In genomic region chr4:114339793-114340192, GRCm38 (mm10) we compare ENCODE assay signal across 21 mouse cellular contexts.
DNase-seq lines count a peak whose midpoint lies in the region; ATAC-seq and TF ChIP-seq lines count a peak whose summit lies in the region.
"Had no signal": no experiment of that assay in that cellular context is flagged by ENCODE, and none has a peak within 500 bp of the region (broad histone marks: within the 10 kb centered on the region; RNA-seq: fewer than 3 reads in every experiment).

No protein-coding gene starts in this region.

- no peak overlapping the region for H3K27ac ChIP-seq in kidney, embryonic 14.5 days (ENCODE audit: low read depth, low read length)
- H3K27ac ChIP-seq in lung, postnatal 0 days (ENCODE audit: low read length), result no peak overlapping the region
- no peak overlapping the region for H3K27ac ChIP-seq in hindbrain, embryonic 13.5 days
- H3K27ac ChIP-seq: heart, adult 2 months; hindbrain, embryonic 15.5 days; liver, embryonic 13.5 days; stomach, embryonic 15.5 days had no signal

- TF ChIP-seq EP300 in lung, postnatal 0 days (IDR thresholded peaks at IDR 0.05), result no peak

- no peaks in the 10 kb centered on the region for H3K36me3 ChIP-seq in kidney, embryonic 14.5 days (ENCODE audit: control insufficient read depth, insufficient read depth, low read length)
- no peaks in the 10 kb centered on the region for H3K36me3 ChIP-seq in lung, postnatal 0 days (ENCODE audit: insufficient read depth, low read length)
- no peaks in the 10 kb centered on the region for H3K36me3 ChIP-seq in hindbrain, embryonic 13.5 days
- H3K36me3 ChIP-seq: hindbrain, embryonic 15.5 days; liver, embryonic 13.5 days; stomach, embryonic 15.5 days had no signal

- peak; percentile 67; the same call in 1 of the 2 replicates for ATAC-seq in kidney, embryonic 14.5 days (ENCODE audit: low FRiP score, low TSS enrichment)
- ATAC-seq in lung, postnatal 0 days, result peak; percentile 47; the same call in 1 of the 2 replicates
- no peak for ATAC-seq in hindbrain, embryonic 13.5 days (ENCODE audit: low FRiP score)
- ATAC-seq: forebrain, embryonic 14.5 days; intestine, postnatal 0 days had no signal

- peak; percentile 13 to 17 for DNase-seq in right cerebral cortex, adult 2 months (ENCODE audit: low spot score in 2 of 2)
- no peak for DNase-seq in right cerebral cortex, postnatal 14 days
- peak; percentile 46 for DNase-seq in lung, postnatal 0 days (ENCODE audit: low spot score)
- DNase-seq in cerebellum, postnatal 4 days (ENCODE audit: low spot score in 2 of 2), result no peak
- no peak for DNase-seq in thymus, adult 18-20 months
- DNase-seq: adrenal gland, adult 8-10 months; cerebellum, adult 8-10 months; heart, adult 2 months; heart, postnatal 10 days; layer of hippocampus, postnatal 36 days; left cerebral cortex, postnatal 4 days; liver, embryonic 13.5 days; spleen, adult 18-20 months; thymus, postnatal 14 days had no signal

- TF ChIP-seq CTCF in lung, postnatal 0 days (IDR thresholded peaks at IDR 0.05), result no peak

- H3K9me3 ChIP-seq in kidney, embryonic 14.5 days (ENCODE audit: control insufficient read depth, low read length), result no peaks in the 10 kb centered on the region
- H3K9me3 ChIP-seq in lung, postnatal 0 days (ENCODE audit: low read length), result no peaks in the 10 kb centered on the region
- no peaks in the 10 kb centered on the region for H3K9me3 ChIP-seq in hindbrain, embryonic 13.5 days
- H3K9me3 ChIP-seq: hindbrain, embryonic 15.5 days; liver, embryonic 13.5 days; megakaryocyte, embryonic 14.5 days; stomach, embryonic 15.5 days had no signal

- H3K4me2 ChIP-seq in kidney, embryonic 14.5 days (replicated peaks; ENCODE audit: low read depth, low read length), result no peak overlapping the region
- H3K4me2 ChIP-seq in lung, postnatal 0 days (replicated peaks; ENCODE audit: low read depth, low read length), result no peak overlapping the region
- H3K4me2 ChIP-seq in hindbrain, embryonic 13.5 days, result no peak overlapping the region
- H3K4me2 ChIP-seq: hindbrain, embryonic 15.5 days; liver, embryonic 13.5 days; stomach, embryonic 15.5 days had no signal

- 20% methylated on average over 5 of the region's 5 CpGs for WGBS in kidney, embryonic 14.5 days
- 34% methylated on average over 5 of the region's 5 CpGs for WGBS in lung, postnatal 0 days
- WGBS in hindbrain, embryonic 13.5 days, result 65% methylated on average over 5 of the region's 5 CpGs

- H3K4me3 ChIP-seq in kidney, embryonic 14.5 days (ENCODE audit: low read length), result no peak overlapping the region
- no peak overlapping the region for H3K4me3 ChIP-seq in lung, postnatal 0 days (ENCODE audit: low read depth, low read length)
- no peak overlapping the region for H3K4me3 ChIP-seq in hindbrain, embryonic 13.5 days
- H3K4me3 ChIP-seq: heart, adult 2 months; hindbrain, embryonic 15.5 days; liver, embryonic 13.5 days; megakaryocyte, embryonic 14.5 days; stomach, embryonic 15.5 days had no signal

- H3K9ac ChIP-seq in kidney, embryonic 14.5 days (ENCODE audit: low read depth, low read length), result no peak overlapping the region
- H3K9ac ChIP-seq in lung, postnatal 0 days (replicated peaks; ENCODE audit: low read depth), result no peak overlapping the region
- no peak overlapping the region for H3K9ac ChIP-seq in hindbrain, embryonic 13.5 days
- H3K9ac ChIP-seq: hindbrain, embryonic 15.5 days; liver, embryonic 13.5 days; stomach, embryonic 15.5 days had no signal

- peaks cover 5% of the 10 kb centered on the region; the same call in 1 of the 2 replicates for H3K4me1 ChIP-seq in kidney, embryonic 14.5 days (ENCODE audit: control insufficient read depth, insufficient read depth, low read length)
- H3K4me1 ChIP-seq in lung, postnatal 0 days (ENCODE audit: insufficient read depth, low read depth, low read length), result no peaks in the 10 kb centered on the region
- H3K4me1 ChIP-seq in hindbrain, embryonic 13.5 days (replicated peaks), result no peaks in the 10 kb centered on the region
- H3K4me1 ChIP-seq: hindbrain, embryonic 15.5 days; liver, embryonic 13.5 days; stomach, embryonic 15.5 days had no signal

- no peaks in the 10 kb centered on the region for H3K27me3 ChIP-seq in kidney, embryonic 14.5 days (ENCODE audit: control insufficient read depth, insufficient read depth, low read length)
- no peaks in the 10 kb centered on the region for H3K27me3 ChIP-seq in lung, postnatal 0 days (replicated peaks; ENCODE audit: insufficient read depth, low read length)
- no peaks in the 10 kb centered on the region for H3K27me3 ChIP-seq in hindbrain, embryonic 13.5 days
- H3K27me3 ChIP-seq: hindbrain, embryonic 15.5 days; liver, embryonic 13.5 days; megakaryocyte, embryonic 14.5 days; stomach, embryonic 15.5 days had no signal

Comparison
In these comparisons a context has a peak if more than half of its experiments do, and no peak if none do; other contexts are left out.
1. DNase-seq: peak in right cerebral cortex, adult 2 months (2 of 2) and lung, postnatal 0 days (single experiment); none in right cerebral cortex, postnatal 14 days (single experiment), cerebellum, postnatal 4 days (0 of 2) and thymus, adult 18-20 months (0 of 2).